Mouse (Mus musculus): ENCODE data around the gene Slc12a6. TPM values are rescaled to one million over a fixed set of nuclear protein-coding genes. Genes with fewer than 3 reads are reported as not detected.
"Not testable (repeated sequence)": the region's sequence is repeated elsewhere in the genome, so short reads cannot be mapped to it uniquely, and the experiment has no call there.

Gene Slc12a6
- polyA plus RNA-seq, 1 experiment from 2014 or later = 4.1 TPM

DNA sequence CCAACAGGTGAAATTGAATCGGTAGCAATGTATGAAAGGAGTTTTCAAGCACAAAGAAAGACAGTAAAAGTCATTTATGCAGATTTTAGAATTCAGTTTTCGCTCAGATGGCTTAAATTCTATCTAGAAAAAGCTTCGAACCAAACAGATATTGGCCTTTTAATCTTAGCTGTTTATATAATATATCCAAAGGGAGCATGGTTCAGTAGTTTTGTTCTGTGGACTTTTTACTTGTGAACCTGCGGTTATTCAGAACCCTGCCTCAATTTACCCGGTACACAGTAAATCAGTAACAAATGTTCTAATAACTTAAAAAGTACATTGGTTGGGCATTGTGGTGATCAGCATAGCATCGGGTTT is 19.4 kb downstream of the Slc12a6 start:
- WGBS (ENCODE audit: insufficient replicate concordance) = 61% methylated on average over 6 of the region's 6 CpGs
- H3K27me3 ChIP-seq (ENCODE audit: insufficient read depth, low read length) = no peaks in the 10 kb centered on the region
- no peak overlapping the region for H3K27ac ChIP-seq (ENCODE audit: low read depth)
- peak overlapping the region; percentile 52 for H3K4me3 ChIP-seq (ENCODE audit: low read depth, low read length)
- peak overlapping the region; percentile 76 for H3K4me2 ChIP-seq (ENCODE audit: low read depth, low read length)
- DNase-seq (no peak), ATAC-seq (no peak)
- no peaks in the 10 kb centered on the region for H3K36me3 ChIP-seq (replicated peaks; ENCODE audit: insufficient read depth, low read length)
- peaks cover 17% of the 10 kb centered on the region for H3K4me1 ChIP-seq (ENCODE audit: insufficient read depth)
- TF ChIP-seq EP300 (IDR thresholded peaks at IDR 0.05; ENCODE audit: low read depth) (no peak), CTCF (IDR thresholded peaks at IDR 0.05; ENCODE audit: low read depth) (no peak)
- H3K9ac ChIP-seq (replicated peaks) = no peak overlapping the region; the same call in 1 of the 2 replicates
- no peaks in the 10 kb centered on the region for H3K9me3 ChIP-seq (ENCODE audit: low read length)

GRCm38 (mm10) chr2:112286062-112286461 is 20.4 kb downstream of the Slc12a6 start:
- not testable (repeated sequence) for DNase-seq; H3K27ac ChIP-seq (ENCODE audit: low read depth); H3K4me2 ChIP-seq (ENCODE audit: low read depth, low read length); H3K9ac ChIP-seq (replicated peaks); ATAC-seq; H3K36me3 ChIP-seq (replicated peaks; ENCODE audit: insufficient read depth, low read length); H3K27me3 ChIP-seq (ENCODE audit: insufficient read depth, low read length); H3K4me3 ChIP-seq (ENCODE audit: low read depth, low read length); H3K9me3 ChIP-seq (ENCODE audit: low read length)
- 93% methylated on average over 1 of the region's 1 CpGs for WGBS (ENCODE audit: insufficient replicate concordance)
- H3K4me1 ChIP-seq (ENCODE audit: insufficient read depth) = peaks cover 17% of the 10 kb centered on the region

DNA sequence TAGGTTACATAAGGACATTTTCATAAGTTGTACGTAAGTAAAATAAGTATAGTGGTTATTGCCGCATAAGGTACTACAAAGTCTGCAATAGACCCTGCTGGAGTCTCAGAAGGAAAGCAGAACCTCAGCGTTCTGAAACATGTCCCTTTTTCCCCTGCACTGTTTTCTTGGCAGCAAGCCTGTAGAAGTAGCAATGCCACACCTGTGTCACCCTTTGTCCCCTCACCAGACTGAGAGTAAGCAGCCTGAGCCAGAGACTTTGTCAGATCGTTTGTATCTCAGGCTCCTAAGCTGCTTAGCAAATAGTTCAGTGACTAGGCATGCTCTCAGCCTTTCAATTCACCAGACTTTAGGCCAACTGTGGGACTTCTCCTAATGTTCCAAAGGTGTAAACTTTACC is 21.4 kb downstream of the Slc12a6 start:
- no peak for DNase-seq
- no peaks in the 10 kb centered on the region for H3K27me3 ChIP-seq (ENCODE audit: insufficient read depth, low read length)
- TF ChIP-seq CTCF (IDR thresholded peaks at IDR 0.05; ENCODE audit: low read depth) = no peak
- TF ChIP-seq EP300 (IDR thresholded peaks at IDR 0.05; ENCODE audit: low read depth) = no peak
- no peak overlapping the region for H3K27ac ChIP-seq (ENCODE audit: low read depth)
- H3K9me3 ChIP-seq (ENCODE audit: low read length) = no peaks in the 10 kb centered on the region
- peaks cover 17% of the 10 kb centered on the region for H3K4me1 ChIP-seq (ENCODE audit: insufficient read depth)
- H3K36me3 ChIP-seq (replicated peaks; ENCODE audit: insufficient read depth, low read length) = no peaks in the 10 kb centered on the region
- H3K4me3 ChIP-seq (ENCODE audit: low read depth, low read length) = no peak overlapping the region
- WGBS (ENCODE audit: insufficient replicate concordance) = 45% methylated on average over 4 of the region's 4 CpGs
- H3K4me2 ChIP-seq (ENCODE audit: low read depth, low read length) = no peak overlapping the region; the same call in 1 of the 2 replicates
- no peak overlapping the region for H3K9ac ChIP-seq (replicated peaks)
- no peak for ATAC-seq

GRCm38 (mm10) chr2:112289507-112289906 is 23.9 kb downstream of the Slc12a6 start:
- ATAC-seq (no peak), DNase-seq (no peak)
- Histone ChIP-seq H3K27me3 (ENCODE audit: insufficient read depth, low read length) (no peaks in the 10 kb centered on the region), H3K27ac (ENCODE audit: low read depth) (no peak overlapping the region), H3K9ac (replicated peaks) (no peak overlapping the region), H3K36me3 (replicated peaks; ENCODE audit: insufficient read depth, low read length) (no peaks in the 10 kb centered on the region; the same call in 1 of the 2 replicates), H3K4me2 (ENCODE audit: low read depth, low read length) (no peak overlapping the region), H3K4me3 (ENCODE audit: low read depth, low read length) (no peak overlapping the region), H3K9me3 (ENCODE audit: low read length) (no peaks in the 10 kb centered on the region), H3K4me1 (ENCODE audit: insufficient read depth) (peaks cover 9% of the 10 kb centered on the region)
- 87% methylated on average over 3 of the region's 3 CpGs for WGBS (ENCODE audit: insufficient replicate concordance)
- no peak for TF ChIP-seq EP300 (IDR thresholded peaks at IDR 0.05; ENCODE audit: low read depth)
- no peak for TF ChIP-seq CTCF (IDR thresholded peaks at IDR 0.05; ENCODE audit: low read depth)

DNA sequence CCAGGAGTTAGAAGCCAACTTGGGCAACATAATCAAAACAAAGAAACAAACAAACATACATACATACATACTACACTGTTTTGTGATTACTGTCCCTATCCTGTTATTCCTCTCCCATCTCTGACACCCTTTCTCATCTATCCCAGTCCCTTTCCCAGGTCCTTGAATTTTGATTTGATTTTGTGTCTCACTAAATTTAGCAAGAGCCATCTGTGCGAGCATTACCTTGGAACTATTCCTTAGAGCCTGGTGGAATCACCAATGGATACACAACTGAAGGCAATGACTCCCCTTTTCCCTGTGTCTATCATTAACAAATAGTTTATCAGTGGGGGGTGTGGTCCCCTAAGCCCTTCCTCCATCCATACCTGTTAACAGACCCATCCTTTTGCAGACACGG is 27.2 kb downstream of the Slc12a6 start:
- DNase-seq (no peak), ATAC-seq (no peak)
- Histone ChIP-seq H3K9me3 (ENCODE audit: low read length) (no peaks in the 10 kb centered on the region), H3K27ac (ENCODE audit: low read depth) (no peak overlapping the region), H3K4me2 (ENCODE audit: low read depth, low read length) (no peak overlapping the region), H3K4me3 (ENCODE audit: low read depth, low read length) (no peak overlapping the region), H3K9ac (replicated peaks) (no peak overlapping the region), H3K4me1 (ENCODE audit: insufficient read depth) (no peaks in the 10 kb centered on the region), H3K36me3 (replicated peaks; ENCODE audit: insufficient read depth, low read length) (no peaks in the 10 kb centered on the region; the same call in 1 of the 2 replicates), H3K27me3 (ENCODE audit: insufficient read depth, low read length) (no peaks in the 10 kb centered on the region)
- TF ChIP-seq EP300 (IDR thresholded peaks at IDR 0.05; ENCODE audit: low read depth) = no peak
- TF ChIP-seq CTCF (IDR thresholded peaks at IDR 0.05; ENCODE audit: low read depth) = no peak
- WGBS (ENCODE audit: insufficient replicate concordance) = 88% methylated on average over 2 of the region's 2 CpGs

DNA sequence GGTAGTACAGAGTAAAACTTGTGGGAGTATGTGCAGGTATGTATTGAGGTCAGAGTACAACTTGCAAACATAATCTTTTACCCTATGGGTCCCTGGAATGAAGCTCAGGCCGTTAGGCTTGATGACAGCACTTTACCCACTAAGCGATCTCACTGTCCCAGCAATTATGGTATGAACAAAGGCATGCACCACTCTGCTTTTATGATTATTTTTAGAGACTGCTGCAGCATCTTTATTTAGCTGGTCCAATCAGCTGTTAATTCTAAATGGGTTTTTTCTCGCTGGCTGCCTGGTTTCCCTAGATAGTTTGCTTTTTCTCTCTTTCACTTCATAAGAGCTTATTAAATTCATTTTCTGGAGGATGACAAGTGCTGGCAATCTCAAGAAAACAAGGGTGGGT is 30.6 kb downstream of the Slc12a6 start:
- Histone ChIP-seq H3K9me3 (ENCODE audit: low read length) (no peaks in the 10 kb centered on the region), H3K4me2 (ENCODE audit: low read depth, low read length) (no peak overlapping the region), H3K9ac (replicated peaks) (no peak overlapping the region), H3K27me3 (ENCODE audit: insufficient read depth, low read length) (no peaks in the 10 kb centered on the region), H3K4me3 (ENCODE audit: low read depth, low read length) (no peak overlapping the region), H3K4me1 (ENCODE audit: insufficient read depth) (no peaks in the 10 kb centered on the region), H3K27ac (ENCODE audit: low read depth) (no peak overlapping the region), H3K36me3 (replicated peaks; ENCODE audit: insufficient read depth, low read length) (no peaks in the 10 kb centered on the region; the same call in 1 of the 2 replicates)
- no peak for DNase-seq
- WGBS (ENCODE audit: insufficient replicate concordance) = 80% methylated on average over 3 of the region's 3 CpGs
- TF ChIP-seq EP300 (IDR thresholded peaks at IDR 0.05; ENCODE audit: low read depth) (no peak), CTCF (IDR thresholded peaks at IDR 0.05; ENCODE audit: low read depth) (no peak)
- ATAC-seq = no peak

- no peaks in the 10 kb centered on the region for H3K27me3 ChIP-seq (ENCODE audit: insufficient read depth, low read length)
- H3K27ac ChIP-seq (ENCODE audit: low read depth) = no peak overlapping the region
- no peak overlapping the region for H3K4me2 ChIP-seq (ENCODE audit: low read depth, low read length)
- DNase-seq = no peak
- no peak for ATAC-seq
- H3K36me3 ChIP-seq (replicated peaks; ENCODE audit: insufficient read depth, low read length) = no peaks in the 10 kb centered on the region; the same call in 1 of the 2 replicates
- H3K9ac ChIP-seq (replicated peaks) = no peak overlapping the region
- no peaks in the 10 kb centered on the region for H3K9me3 ChIP-seq (ENCODE audit: low read length)
- WGBS (ENCODE audit: insufficient replicate concordance) = 85% methylated on average over 4 of the region's 4 CpGs
- TF ChIP-seq CTCF (IDR thresholded peaks at IDR 0.05; ENCODE audit: low read depth) (no peak), EP300 (IDR thresholded peaks at IDR 0.05; ENCODE audit: low read depth) (no peak)
- no peak overlapping the region for H3K4me3 ChIP-seq (ENCODE audit: low read depth, low read length)
- H3K4me1 ChIP-seq (ENCODE audit: insufficient read depth) = no peaks in the 10 kb centered on the region
Measured at GRCm38 (mm10) chr2:112298221-112298620, 32.6 kb downstream of the Slc12a6 start.
